Mouse (Mus musculus) MN1 (cell line): Measurements from ENCODE around the gene Desi1.
"Not testable (repeated sequence)": the region's sequence is repeated elsewhere in the genome, so short reads cannot be mapped to it uniquely, and the experiment has no call there.

ENCODE experiments used
- DNase-seq: peaks from one replicate; pipeline ENCODE4 v3.0.0-alpha.2; 2016; ENCODE audit warnings: low spot score

Desi1 gene

DNA sequence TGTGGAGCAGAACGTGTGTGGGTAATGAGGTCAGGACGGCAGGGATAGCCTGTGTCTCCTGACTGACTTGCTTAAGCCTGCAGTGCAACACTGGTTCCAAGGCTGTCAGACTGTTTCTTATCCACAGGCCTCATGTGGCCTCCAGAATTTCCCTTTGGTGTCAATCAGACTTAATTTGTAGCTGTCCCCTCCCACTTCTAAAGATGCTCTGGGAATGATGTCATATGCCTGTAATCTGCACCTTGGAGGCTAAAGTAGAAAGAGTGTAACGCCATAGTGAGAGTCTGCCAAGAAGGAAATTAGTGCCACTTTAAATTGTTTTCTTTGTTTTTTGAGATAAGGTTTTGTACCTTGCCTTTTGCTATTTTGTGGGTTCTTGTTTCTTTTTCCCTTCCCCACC is 14.4 kb downstream of the Desi1 start:
- DNase-seq = peak; percentile 90

DNA sequence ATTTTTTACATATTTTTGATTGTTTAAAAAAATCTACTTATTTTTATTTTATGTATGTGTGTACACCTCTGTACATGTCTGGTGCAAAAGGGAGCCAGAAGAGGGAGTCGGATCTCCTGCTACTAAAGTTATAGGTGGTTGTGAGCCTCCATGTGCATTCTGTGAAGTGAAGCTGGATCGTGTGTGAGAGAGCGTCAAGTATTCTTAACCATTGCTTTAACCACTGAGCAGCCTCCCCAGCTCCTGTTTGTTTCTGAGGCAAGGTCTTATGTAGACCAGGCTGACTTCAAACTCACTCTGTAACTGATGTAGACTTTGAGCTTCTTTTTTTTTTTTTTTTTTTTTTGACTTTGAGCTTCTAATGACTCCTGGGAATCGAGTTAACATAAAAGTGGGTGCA is 16.2 kb downstream of the Desi1 start:
- no peak for DNase-seq

DNA sequence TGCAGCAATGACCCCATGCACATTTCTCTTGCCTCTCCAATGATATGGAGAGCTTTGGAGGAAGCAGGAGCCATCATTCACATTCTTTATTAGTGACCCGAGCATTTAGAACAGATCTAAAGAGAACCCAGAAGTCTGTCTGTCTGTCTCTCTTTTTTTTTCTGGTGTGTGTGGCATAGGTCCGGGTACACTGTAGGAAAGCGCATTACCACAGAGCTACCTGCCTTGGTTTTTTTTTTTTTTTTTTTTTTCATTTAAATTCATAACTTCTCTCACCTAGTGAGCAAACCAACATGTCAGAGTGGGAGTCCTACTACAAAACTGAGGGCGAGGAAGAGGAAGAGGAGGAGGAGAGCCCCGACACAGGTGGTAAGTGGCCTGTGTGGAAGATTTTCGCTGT is 16.8 kb downstream of the Desi1 start:
- no peak for DNase-seq

DNA sequence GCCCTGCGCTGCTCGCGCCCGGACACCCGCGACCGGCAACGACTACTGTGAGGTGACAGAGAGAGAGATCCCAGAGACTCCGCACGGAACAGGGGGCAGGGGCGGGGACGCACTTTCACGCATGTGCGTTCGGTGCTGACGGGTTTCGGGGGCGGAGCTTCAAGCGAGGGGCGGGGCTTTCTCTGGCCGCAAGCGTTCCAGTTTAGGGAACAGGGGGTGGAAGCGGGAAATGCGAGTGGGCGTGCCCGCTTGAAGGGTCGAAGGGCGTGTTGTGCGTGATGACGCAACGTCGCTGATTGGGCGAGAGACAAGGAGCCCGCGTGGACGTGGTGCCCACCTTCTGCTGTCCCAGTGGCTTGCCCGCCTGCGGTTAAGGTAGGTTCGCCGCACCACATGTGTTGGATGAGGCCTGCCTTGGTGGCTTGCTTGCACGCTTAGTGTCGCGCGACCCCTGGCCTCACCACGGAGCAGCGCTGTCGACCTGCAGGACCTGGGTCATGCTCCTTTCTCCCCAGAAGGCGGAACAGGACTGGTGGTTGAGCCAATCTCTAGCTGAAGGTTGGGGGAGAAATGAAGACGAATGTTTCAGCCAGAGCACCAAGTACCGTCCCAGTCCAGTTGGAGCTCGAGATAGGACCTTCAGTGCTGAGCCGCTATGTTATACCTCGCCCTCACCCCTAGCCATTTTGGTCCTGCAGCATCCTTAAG is 17.4 kb downstream of the Desi1 start:
- peak; percentile 100 for DNase-seq

DNA sequence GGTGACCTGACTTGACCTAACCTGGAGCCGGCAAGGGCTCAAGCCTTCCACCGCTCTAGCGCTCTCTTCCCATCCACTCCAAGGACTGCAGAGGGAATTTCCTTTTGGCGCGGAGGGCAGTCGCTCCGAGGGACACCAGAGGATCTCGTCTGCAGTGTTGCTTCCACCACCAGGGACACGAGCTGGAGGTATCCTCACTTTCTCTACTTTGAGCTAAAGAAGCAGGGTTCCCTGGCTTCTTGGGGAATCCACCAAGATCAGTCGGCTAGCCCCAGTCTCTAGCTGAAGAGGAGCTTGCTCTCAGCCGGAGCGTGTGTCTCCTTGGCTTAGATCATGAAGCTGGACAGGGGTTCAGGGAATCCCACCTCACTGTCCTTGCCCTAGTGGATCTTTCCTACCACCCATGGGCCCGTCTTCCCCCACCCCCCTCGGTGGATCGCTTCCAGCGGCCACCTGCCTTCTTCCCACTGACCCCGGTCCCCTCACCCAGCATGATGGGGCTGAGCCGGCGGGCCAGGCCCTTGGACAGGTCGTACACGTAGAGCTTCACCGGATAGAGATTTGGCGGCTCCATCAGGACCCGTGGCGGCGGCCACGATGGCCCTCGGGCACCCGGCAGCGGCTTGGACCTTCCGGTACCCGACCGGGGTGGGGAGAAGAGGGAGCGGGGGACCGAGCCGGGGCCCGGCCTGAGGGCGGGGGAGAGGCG is 18.1 kb downstream of the Desi1 start:
- peak; percentile 84 for DNase-seq

DNA sequence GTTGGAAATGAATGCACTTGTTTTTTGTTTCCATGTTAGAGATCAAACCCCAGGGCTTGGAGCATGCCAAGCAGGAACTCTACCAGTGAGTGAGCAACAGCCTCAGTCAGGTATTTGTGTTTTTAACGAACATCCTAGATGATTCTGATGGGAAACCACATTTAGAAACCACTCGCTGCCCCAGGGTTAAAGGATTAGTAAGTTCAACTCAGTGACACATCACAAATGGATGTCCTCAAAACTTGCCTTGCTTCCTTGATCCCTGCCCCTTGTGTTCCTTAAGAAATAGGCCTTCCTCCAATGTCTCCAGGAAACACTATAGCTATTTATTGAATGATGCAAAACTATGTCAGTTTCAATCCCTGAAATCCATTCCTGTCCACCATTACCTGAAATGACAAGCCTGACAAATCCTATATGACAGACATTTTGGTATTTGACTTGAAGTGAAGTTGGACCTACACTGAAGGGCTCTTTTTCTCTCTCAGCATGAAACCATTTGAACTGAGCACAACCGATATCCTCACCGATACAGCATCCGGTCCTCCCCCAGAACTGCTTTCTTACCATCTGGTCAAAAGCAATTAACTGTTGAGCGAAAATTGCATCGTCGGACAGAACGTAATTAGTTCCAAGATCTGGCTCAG is 18.8 kb downstream of the Desi1 start:
- no peak for DNase-seq

DNA sequence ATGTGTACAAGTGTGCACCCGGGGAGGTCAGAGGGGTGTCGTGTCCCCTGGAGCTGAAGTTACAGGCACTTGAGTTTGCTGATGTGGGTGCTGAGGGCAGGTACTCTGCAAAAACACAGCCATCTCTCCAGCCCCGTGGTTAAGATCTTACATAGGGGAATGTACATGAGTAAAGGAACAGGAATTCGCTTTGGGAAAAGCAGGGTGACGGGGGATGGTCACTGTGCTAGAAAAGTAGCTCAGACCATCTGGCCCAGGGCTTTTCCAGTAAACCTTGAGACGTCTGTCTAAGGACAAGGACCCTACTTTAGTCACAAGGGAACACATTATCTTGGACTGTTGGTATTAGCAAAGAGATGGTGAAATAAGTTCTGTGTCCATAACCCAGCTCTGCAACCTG is 21.7 kb downstream of the Desi1 start:
- no peak for DNase-seq

DNA sequence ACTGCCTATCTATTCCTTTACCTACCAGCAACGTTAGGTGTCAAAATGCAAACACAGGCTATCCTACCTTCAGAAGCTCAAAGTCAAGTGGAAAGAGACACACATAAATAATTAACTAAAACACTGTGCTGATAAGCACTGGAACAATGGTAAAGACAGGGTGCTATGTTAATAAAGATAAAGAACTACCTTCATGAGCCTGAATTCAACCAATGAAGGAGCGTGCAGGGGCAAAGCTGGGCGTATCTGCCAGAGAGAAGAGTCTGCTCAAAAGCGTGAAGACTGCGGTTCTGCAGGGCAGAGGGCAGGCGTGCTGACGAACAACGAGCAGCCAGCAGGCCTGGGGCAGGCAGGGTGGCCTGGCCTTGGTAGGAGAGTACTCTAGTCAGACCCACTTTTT is 29.4 kb downstream of the Desi1 start:
- DNase-seq = no peak

DNA sequence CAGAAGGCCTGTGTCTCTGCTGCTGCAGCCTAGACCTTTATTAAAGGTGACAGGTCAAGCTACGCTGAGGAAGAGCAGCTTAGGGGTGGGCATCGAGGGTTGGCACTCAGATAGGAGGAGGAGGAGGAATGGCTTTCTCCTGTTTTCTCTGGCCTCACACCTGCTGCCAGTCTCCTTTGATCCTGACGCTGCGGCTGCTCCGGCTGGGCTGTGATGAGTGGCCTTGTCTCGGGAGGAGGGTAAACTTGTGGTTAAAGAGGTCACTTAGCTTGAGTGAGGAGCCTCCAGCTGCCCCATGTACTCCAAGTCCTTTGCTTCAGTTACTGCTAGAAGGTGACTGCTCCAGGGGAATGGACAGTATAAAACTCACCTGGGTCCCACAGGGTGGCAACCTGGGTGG is 39.7 kb downstream of the Desi1 start:
- no peak for DNase-seq

DNA sequence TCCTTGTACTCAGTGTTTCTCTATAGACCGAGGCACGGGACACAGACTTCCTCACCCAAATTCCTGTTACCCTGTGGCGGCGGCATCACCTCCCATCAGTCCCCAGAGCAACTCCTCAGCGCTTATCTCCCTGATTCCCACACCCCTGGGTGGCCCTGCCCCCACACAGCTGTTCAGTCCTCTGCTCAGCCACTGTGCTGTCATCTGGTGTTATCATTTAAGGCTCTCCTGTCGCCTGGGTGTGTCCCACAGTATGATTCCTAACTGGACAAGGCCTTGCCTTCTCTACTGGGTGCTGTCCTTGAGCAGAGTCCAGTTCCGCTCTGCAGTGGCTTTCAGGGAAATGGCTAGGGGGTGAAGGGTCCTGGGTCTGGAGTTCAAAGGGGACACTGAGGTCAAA is 43.1 kb downstream of the Desi1 start:
- no peak for DNase-seq

DNA sequence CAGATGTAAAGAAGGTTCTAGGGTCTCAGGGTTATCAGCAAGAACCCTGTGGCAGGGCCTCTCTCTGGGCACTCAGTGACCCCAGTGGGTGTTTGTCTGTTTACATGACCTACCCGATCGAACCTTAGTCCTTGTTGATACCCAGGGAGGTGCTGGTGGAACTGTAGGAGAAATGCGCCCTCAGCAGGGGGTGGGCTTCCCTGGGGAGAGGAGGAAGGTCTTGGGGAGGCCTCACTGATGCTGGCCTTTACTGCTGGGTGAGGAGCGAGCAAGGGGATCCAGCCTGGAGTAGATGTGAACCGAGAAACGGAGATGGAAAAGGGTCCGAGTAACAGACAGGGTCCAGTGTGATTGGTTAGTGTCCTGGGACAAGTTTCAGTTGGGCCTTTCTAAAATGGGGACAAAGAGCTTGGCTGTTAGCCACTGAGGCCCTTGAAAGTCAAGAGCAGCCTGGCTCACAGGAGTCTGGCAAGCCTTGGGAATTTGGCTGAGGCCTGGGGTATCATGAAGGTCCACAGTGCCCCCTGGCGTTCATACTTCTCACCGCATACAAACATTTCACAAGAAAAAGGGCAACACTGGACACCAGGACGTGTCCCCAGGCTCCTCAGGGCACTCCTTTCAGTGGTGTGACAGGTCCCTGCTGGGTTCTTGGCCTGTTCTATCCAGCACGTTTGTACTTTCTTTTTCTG is 44.1 kb downstream of the Desi1 start:
- peak; percentile 95 for DNase-seq

DNA sequence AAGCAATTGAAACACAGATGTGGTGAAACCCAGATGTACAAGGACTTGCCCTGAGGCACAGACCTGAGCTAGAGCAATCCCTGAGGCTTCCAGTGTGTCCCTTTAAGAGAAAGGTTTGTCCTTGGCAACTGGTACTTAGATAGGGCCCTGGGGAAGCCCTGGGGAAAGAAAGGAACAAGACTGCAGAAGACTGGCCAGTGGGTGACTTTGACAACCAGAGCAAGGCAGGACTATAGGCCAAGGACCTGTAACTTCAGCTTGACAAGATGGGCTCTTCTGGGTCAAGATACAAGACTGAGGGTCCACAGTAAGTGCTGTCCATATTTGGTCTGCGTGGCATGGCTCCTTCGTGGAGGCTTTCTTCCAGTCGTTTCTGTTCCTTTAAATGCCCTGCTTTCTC is 46.0 kb downstream of the Desi1 start, which contains the start of gene Xrcc6:
TSS of gene Xrcc6 (plus strand) at position 190 of the 400 bp plus-strand sequence.
- no peak for DNase-seq

DNA sequence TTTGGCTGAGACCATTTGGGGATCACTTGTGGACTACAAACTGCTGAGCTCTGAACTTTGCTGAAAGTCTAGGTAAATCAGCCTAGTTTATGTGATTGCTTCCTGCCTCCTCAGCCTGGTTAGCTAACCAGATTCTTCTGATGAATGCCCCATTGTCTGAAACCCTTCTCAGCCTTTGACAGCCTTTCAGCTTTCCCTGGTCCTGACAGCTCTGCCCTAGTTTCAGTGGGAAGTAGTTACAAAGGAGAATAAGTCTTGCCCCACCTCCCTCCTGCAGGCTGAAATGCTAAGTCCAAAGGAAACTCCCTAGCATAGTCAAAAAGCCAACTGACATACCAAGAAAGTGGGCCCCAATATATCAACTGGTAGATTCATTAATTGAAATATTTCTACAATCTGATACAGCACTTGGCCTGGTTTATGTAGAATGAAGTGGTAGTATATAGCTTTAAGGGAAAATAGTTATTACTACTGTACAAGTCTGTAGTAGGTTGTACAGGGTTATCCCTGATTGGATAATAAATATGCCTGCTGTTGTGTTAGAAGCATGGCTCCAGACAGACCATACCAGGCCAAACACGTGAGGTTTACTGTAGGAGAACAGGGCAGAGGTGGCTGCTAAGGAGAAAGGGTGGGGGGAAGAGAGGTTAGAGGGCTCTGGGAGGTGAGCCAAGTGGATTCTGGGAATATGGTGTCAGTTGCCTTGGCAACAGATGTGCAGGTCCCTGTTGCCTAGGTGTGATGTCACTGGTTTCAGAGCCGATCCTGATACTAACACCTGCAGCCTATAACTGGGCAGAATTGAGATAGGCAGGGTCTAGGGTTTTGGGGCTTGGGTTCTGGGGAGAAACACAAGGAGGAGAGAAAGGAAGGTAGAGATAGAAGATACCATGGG is 48.1 kb downstream of the Desi1 start:
- DNase-seq = no peak

DNA sequence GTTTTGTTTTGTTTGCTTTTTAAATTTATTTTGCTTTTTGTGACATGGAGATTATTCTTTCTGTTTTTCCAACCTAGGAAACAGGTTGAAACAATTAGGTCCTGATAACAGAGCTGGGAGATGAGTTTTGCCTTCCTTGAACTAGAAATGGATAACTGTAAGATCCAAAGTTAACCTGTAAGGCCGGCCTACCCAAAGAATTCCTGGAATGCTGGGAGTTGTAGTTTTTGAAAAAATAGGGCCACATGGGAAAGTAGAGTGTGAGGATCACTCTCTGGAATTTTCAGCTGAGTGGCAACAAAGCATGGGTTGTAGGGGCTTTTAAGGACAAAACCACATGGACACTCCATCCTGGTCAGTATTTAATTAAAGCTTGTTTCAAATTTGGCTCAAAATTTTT is 51.5 kb downstream of the Desi1 start:
- DNase-seq = no peak

DNA sequence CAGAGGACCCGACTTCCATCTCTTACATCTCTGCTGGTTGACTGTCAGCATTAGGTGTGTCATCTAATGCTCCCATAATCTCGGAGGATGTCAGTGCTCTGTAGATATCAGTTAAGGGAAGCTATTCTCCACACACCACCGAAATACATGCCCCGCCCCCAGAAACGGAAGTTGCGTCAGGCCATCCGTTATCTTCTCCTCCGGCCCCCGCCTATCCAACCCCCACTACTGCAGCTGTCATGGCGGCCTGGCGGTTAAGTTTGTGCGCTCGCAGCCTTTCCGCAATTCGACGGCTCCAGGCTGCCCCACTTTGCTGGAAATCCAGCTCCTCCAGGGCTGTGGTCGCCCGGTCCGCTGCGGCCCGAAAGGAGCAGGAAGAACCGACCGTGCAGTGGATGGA is 53.3 kb downstream of the Desi1 start, which contains the start of gene 1700029P11Rik:
TSS of gene 1700029P11Rik (plus strand) at position 220 of the 400 bp plus-strand sequence.
- DNase-seq = no peak

DNA sequence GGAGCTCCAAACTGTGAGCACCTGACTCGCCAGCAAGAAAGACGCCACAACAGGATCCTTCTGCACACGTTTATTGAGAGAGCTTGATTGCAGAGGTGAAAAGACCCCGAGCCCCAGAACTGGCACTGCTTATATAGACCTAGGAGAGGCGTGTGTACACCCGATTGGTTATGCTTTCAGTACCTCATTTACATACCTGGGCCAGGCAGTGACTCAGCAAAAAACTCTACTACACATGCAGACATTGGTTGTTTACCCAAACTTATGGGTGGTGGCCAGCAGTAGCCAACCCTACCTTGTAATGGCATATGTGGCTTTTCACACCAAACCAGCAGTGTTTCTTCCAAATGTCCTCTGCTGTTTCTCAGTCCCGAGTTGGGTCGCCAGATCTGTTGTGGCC is 58.5 kb downstream of the Desi1 start:
- DNase-seq = not testable (repeated sequence)

DNA sequence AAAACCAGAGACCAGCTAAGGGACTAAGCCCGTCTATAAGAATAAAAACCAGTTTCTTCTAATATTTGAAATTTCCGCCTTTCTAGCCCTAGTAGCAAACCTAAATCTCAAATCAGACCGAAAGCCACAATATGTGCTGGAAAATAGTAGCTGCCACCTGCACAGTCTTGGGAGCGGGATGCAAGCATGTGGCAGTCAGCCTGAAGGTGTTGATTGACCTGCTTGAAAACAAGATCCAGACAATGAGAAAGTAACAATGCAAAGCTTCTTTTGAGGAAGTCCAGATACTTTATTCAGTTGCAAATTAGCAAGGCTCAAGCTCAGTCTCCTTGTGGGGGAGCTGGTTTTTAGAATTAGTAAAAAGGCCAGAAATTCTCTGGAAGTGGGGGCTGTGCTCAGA is 63.2 kb downstream of the Desi1 start:
- DNase-seq = not testable (repeated sequence)

DNA sequence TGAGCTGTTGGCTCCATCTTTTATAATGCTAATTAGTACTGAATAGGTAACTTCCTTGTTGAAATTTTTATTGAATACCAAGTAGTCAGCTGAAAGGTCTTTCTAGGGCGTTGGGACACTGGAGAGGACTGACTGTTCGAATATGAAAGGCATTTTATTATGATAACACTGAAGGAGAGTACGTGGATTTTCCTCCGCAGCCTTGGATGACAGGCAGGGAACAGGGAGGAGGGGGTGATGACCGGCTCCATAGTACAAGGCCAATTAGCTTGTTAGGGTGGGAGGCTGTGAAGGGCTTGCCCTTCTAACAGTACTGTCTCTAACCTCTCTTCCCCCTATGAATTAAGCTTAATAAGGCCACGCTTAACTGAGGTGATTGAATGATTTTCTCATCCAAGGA is 64.0 kb downstream of the Desi1 start:
- DNase-seq = not testable (repeated sequence)

DNA sequence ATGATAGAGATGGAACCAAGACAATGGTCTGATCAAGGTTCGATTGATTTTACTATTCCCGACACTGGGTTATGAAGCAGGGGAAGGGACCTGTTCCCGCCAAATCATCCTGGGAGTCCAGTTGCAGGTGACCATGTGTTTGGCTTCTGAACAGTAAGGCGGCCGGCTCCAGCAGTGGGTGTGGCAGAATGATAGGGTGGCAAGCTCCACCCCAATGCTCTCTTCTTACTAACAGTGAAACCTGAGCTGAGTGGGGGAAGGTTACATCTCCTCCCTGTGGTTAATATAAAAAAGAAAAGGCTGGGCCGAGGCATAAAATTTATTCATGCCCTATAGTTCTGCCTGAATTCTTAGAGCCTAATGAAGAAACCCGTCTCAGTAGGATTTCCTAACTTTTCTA is 64.5 kb downstream of the Desi1 start:
- DNase-seq = peak; percentile 44

DNA sequence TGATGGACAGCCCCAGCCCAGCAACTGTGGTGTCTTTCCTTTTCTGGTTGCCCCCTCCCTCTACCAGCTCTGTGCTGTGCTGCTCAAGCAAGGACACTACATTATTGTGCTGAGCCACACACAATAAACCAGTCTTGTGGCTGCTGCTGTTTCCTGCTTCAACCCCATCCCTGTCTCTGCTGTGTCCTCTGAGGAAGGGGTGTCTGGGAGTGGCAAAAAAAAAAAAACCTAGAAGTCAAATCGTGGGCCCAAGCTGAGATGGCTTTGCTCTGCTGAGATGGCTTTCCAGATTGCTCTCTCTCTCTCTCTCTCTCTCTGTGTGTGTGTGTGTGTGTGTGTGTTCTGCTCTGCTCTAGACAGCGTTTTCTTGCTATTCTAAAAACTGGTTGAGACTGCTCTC is 65.2 kb downstream of the Desi1 start:
- DNase-seq = no peak

DNA sequence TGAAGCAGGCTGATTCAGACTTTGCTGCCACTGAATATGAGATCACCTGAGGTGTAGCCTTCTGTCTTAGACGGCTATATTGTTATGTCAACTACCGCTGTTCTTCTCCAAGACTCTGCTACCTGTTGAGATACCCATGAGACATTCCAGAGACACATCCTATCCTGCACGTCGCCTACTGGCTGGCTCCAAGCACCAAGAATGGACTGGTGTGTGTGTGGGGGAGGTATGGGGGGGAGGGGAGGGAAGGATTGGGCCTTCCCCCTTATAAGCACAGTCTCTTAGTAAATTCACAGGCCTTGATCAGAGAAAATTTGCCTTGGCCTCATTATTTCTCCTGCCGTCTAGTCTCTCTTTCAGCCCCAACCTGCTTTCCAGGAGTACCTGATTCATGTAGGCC is 65.8 kb downstream of the Desi1 start:
- no peak for DNase-seq
